Mouse (Mus musculus) liver, adult 2 months (tissue): ENCODE results near the gene Necab3. TPM values are rescaled to one million over a fixed set of nuclear protein-coding genes. Genes with fewer than 3 reads are reported as not detected.

Experiments
- DNase-seq: peaks from one replicate; pipeline ENCODE4 v3.0.0-alpha.2; 2011; ENCODE audit warnings: low read depth, low spot score; ENCODE audit errors: extremely low read depth
- H3K27ac ChIP-seq: fragments of 200-500 bp; replicated peaks from 2 replicates; pipeline ENCODE4 v1.5.1; 2012; ENCODE audit warnings: low read depth, mild to moderate bottlenecking, control low read depth, inconsistent platforms, low read length; ENCODE audit not compliant: insufficient read depth
- H3K27me3 ChIP-seq: fragments of 200-500 bp; 2 replicates; pipeline ENCODE4 v1.6.1; 2012; ENCODE audit warnings: mild to moderate bottlenecking, moderate library complexity, low read length, inconsistent platforms; ENCODE audit not compliant: control insufficient read depth, insufficient read depth
- H3K36me3 ChIP-seq: fragments of 200-500 bp; 2 replicates; pipeline ENCODE4 v1.6.1; 2012; ENCODE audit warnings: low read length, inconsistent platforms; ENCODE audit not compliant: control insufficient read depth, insufficient read depth
- H3K4me1 ChIP-seq: fragments of 200-500 bp; 2 replicates; pipeline ENCODE4 v1.6.1; 2011; ENCODE audit warnings: low read length; ENCODE audit not compliant: control insufficient read depth, insufficient read depth
- H3K4me3 ChIP-seq: fragments of 200-500 bp; 2 replicates; pipeline ENCODE4 v1.5.1; 2011; ENCODE audit warnings: low read depth, mild to moderate bottlenecking, control low read depth, low read length, moderate library complexity; ENCODE audit not compliant: insufficient read depth
- H3K79me2 ChIP-seq: fragments of 200-500 bp; 2 replicates; pipeline ENCODE4 v1.6.1; 2012; ENCODE audit warnings: inconsistent platforms, mild to moderate bottlenecking, low read length, moderate library complexity; ENCODE audit not compliant: control insufficient read depth, insufficient read depth
- H3K9ac ChIP-seq: fragments of 200-500 bp; 2 replicates; pipeline ENCODE4 v1.6.1; 2012; ENCODE audit warnings: low read depth, mild to moderate bottlenecking, control low read depth, inconsistent platforms, low read length
- CTCF ChIP-seq: fragments of 200-500 bp; IDR thresholded peaks from 2 replicates; pipeline ENCODE4 v1.5.1; 2011; ENCODE audit warnings: low read depth, low read length, control low read depth
- POLR2A ChIP-seq: fragments of 200-500 bp; IDR thresholded peaks from 2 replicates; pipeline ENCODE4 v1.6.1; 2011; ENCODE audit warnings: low read length, control low read depth; ENCODE audit not compliant: insufficient read depth; ENCODE audit errors: extremely low read depth
- WGBS: fragments of 180-500 bp; shearing (Covaris S2); methylation state at CpG from one replicate; pipeline ENCODE4 v1.1.7; 2018; 5-methylcytosine and 5-hydroxymethylcytosine counted together
- polyA plus RNA-seq: library from polyadenylated mRNA; depleted of rRNA; stranded (reverse); fragments of >200 nt; gene quantifications from 2 replicates; pipeline ENCODE4 v1.2.3, GENCODE M21; 2012
- total RNA-seq: library from RNA; depleted of rRNA; stranded (reverse); fragments of >200 nt; gene quantifications from 2 replicates; pipeline ENCODE4 v1.2.3, GENCODE M21; 2014

The Necab3 gene
- total and polyA plus RNA-seq, 2 experiments = 0.09 TPM

DNA sequence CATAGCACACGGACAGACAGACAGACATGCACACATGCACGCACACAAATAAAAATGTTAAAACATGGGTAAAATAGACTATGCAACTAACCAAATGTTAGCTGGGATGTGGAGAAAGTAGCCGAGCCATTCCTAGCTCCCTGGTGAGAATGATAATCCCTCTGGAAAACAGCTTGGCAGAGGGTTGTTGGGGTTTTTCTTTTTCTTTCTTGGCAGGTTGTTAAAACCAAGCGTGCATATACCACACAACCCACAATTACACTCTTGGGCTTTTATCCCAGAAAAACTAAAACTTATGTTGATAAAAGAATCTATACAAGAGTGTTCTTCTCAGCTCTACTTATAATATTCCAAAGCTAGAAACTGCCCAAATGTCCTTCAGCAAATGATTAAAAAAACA lies 30.4 kb upstream of the Necab3 start:
- H3K79me2 ChIP-seq = no peaks in the 10 kb centered on the region
- no peak overlapping the region for H3K4me3 ChIP-seq
- no peaks in the 10 kb centered on the region for H3K27me3 ChIP-seq
- peaks cover 43% of the 10 kb centered on the region; the same call in 1 of the 2 replicates for H3K36me3 ChIP-seq
- H3K4me1 ChIP-seq = peaks cover 9% of the 10 kb centered on the region; the same call in 1 of the 2 replicates
- no peak overlapping the region for H3K9ac ChIP-seq
- no peak for DNase-seq
- WGBS = 94% methylated on average over 4 of the region's 4 CpGs
- TF ChIP-seq CTCF = no peak
- TF ChIP-seq POLR2A = no peak
- no peak overlapping the region for H3K27ac ChIP-seq

- no peaks in the 10 kb centered on the region for H3K79me2 ChIP-seq
- H3K9ac ChIP-seq = no peak overlapping the region
- peaks cover 34% of the 10 kb centered on the region; the same call in 1 of the 2 replicates for H3K36me3 ChIP-seq
- H3K27me3 ChIP-seq = no peaks in the 10 kb centered on the region
- 79% methylated on average over 5 of the region's 5 CpGs for WGBS
- H3K27ac ChIP-seq = no peak overlapping the region
- TF ChIP-seq POLR2A = no peak
- peak; percentile 60; the same call in 1 of the 2 replicates for TF ChIP-seq CTCF
- DNase-seq = no peak
- H3K4me3 ChIP-seq = no peak overlapping the region
- 0 out of 2 replicates have a peak, but pooled peaks cover 2% of the 10 kb centered on the region for H3K4me1 ChIP-seq
Measured at GRCm38 (mm10) chr2:154586405-154586804, 27.7 kb upstream of the Necab3 start.

- Histone ChIP-seq H3K27ac (no peak overlapping the region), H3K4me1 (no peaks in the 10 kb centered on the region), H3K4me3 (no peak overlapping the region), H3K36me3 (peaks cover 27% of the 10 kb centered on the region; the same call in 1 of the 2 replicates), H3K27me3 (no peaks in the 10 kb centered on the region), H3K9ac (no peak overlapping the region), H3K79me2 (no peaks in the 10 kb centered on the region)
- WGBS = 25% methylated on average over 17 of the region's 17 CpGs
- peak; percentile 61 for DNase-seq
- TF ChIP-seq POLR2A (no peak), CTCF (peak; percentile 3; the same call in 1 of the 2 replicates)
Measured at GRCm38 (mm10) chr2:154584931-154585601, 26.4 kb upstream of the Necab3 start.

- TF ChIP-seq POLR2A (no peak), CTCF (no peak)
- Histone ChIP-seq H3K27me3 (no peaks in the 10 kb centered on the region), H3K9ac (no peak overlapping the region), H3K27ac (no peak overlapping the region), H3K4me1 (no peaks in the 10 kb centered on the region), H3K4me3 (no peak overlapping the region), H3K36me3 (peaks cover 19% of the 10 kb centered on the region; the same call in 1 of the 2 replicates), H3K79me2 (no peaks in the 10 kb centered on the region)
- WGBS = 65% methylated on average over 15 of the region's 15 CpGs
- DNase-seq = no peak
Measured at GRCm38 (mm10) chr2:154583906-154584872, 25.5 kb upstream of the Necab3 start.

GRCm38 (mm10) chr2:154581421-154581820 lies 22.7 kb upstream of the Necab3 start:
- Histone ChIP-seq H3K4me1 (no peaks in the 10 kb centered on the region), H3K79me2 (no peaks in the 10 kb centered on the region), H3K27me3 (no peaks in the 10 kb centered on the region), H3K27ac (no peak overlapping the region), H3K36me3 (no peaks in the 10 kb centered on the region), H3K4me3 (no peak overlapping the region), H3K9ac (no peak overlapping the region)
- TF ChIP-seq POLR2A (no peak), CTCF (peak; percentile 24; the same call in 1 of the 2 replicates)
- WGBS = 97% methylated on average over 1 of the region's 1 CpGs
- no peak for DNase-seq
